Mouse (Mus musculus) cerebral cortex, adult 2 months (tissue): ENCODE measurements around the gene Thtpa.

ENCODE experiments used
- WGBS: fragments of 180-500 bp; shearing (Covaris S2); methylation state at CpG from one replicate; pipeline ENCODE4 v1.1.7; 2018; 5-methylcytosine and 5-hydroxymethylcytosine counted together

Gene Thtpa

DNA sequence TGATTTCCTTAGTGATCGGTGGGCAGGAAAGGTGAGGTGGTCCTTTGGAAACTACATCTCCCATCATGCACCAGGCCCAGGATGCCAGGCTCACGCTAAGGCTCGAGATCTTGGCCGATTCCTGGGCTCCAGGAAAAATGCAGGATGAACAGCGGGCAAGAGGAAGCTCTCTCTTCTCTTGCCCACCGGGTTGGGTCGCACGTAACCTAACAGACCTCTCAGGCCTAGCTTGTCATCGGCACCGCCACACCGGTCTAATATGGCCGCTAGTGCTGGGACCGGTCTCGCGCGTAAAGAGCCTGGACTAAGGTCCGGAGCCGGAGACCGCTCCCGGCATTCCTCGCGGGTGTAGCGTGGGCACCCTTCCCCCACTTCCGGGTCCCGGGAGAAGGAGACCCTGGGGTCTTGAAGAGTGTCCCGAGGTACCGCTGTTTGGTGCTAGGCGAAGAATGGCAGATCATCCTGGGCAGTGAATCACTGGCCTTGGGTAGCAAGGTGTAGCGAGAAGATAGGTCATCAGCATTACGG lies at the start of gene Thtpa:
TSS of gene Thtpa (plus strand) at position 81 of the 528 bp plus-strand sequence.
- WGBS = 1% methylated on average over 30 of the region's 30 CpGs

GRCm38 (mm10) chr14:55047971-55048531 lies 46.5 kb upstream of the Thtpa start:
- 87% methylated on average over 2 of the region's 2 CpGs for WGBS

GRCm38 (mm10) chr14:55052496-55052895 lies 42.1 kb upstream of the Thtpa start:
- WGBS = 25% methylated on average over 9 of the region's 9 CpGs

DNA sequence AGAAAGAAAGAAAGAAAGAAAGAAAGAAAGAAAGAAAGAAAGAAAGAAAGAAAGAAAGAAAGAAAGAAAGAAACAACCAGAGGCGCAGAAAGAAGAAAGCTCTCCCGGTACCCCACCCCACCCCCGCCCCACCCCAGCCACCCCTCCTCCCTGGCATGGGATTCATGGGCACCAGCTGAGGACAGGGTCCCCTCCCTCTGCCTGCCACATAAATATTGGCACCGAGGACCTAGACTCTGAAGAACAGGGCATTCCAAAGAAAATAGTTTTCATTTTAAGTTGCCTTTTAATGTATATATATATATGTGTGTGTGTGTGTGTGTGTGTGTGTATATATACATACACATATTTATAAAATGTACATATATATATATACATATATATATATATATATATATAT lies 41.5 kb upstream of the Thtpa start:
- 16% methylated on average over 4 of the region's 4 CpGs for WGBS

- 20% methylated on average over 17 of the region's 17 CpGs for WGBS
These were observed 40.8 kb upstream of the Thtpa start for GRCm38 (mm10) chr14:55053708-55054190.

DNA sequence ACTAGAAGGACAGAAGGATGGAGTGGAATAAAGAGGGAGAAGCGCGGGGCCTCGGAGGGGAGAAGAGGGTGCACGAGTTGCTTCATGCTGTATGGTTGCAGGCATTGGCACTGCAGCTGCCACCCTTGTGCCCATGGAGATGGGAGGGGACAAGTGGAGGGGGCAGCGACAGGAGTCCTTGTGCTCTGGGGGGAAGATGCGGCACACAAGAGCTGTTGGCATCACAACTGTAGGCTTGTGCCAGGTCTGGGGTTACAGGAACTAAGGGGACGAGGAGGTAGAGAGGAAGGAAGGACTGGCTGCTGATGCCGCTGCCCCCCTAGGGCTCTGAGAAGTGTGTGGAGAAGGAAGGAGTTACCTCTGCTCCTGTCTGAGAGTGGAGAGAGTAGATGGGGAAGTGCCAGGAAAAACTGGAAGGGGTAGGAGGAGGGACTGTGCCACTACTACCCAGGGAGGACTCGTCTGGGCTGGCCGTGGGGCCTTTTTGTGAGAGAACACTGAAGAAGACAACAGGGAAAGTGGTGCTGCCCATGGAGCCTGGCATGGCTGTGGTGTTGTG lies 40.3 kb upstream of the Thtpa start:
- 30% methylated on average over 10 of the region's 10 CpGs for WGBS

GRCm38 (mm10) chr14:55055167-55055834 lies 39.3 kb upstream of the Thtpa start:
- WGBS = 22% methylated on average over 11 of the region's 11 CpGs

DNA sequence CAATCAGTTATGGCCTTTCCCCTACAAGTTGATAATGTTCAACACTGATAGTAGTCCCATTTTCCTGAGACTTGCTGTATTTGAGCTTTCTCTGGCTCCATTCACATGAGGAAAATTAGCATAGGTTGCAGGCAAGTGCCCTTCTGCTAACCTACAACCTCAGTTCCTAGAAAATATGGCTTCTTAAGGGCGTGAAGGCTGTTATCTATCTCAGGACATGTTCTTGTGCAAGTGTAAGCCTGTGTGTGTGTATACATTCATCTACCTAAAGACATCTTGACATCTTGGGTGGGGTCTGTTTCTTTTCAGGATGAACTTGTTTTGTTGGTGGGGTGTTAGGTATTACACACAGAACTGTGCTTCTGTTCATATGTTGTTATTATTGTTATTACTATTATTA lies 35.6 kb upstream of the Thtpa start:
- 97% methylated on average over 1 of the region's 1 CpGs for WGBS

- WGBS = 60% methylated on average over 5 of the region's 5 CpGs
These were observed 34.7 kb upstream of the Thtpa start for GRCm38 (mm10) chr14:55059931-55060330.

DNA sequence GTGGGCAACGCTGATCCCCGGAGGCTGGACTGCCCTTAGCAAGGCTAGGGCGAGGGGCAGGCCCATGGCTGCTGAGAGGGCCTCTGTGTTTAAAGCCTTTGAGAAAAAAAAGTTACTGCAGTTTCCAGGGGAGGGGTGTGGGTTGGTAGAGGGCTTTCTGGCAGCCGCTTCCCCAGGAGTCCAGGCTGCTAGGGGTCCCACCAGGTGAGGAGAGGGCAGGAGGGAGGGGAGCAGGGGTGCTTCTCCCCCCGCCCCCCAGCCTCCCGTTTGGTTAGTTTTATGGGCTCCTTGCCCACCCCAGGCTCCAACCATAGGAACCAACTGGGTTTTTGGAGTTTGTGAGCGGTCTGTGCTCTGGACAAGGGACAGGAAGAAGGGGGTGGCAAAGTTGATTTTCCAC lies 32.7 kb upstream of the Thtpa start:
- 50% methylated on average over 7 of the region's 7 CpGs for WGBS

DNA sequence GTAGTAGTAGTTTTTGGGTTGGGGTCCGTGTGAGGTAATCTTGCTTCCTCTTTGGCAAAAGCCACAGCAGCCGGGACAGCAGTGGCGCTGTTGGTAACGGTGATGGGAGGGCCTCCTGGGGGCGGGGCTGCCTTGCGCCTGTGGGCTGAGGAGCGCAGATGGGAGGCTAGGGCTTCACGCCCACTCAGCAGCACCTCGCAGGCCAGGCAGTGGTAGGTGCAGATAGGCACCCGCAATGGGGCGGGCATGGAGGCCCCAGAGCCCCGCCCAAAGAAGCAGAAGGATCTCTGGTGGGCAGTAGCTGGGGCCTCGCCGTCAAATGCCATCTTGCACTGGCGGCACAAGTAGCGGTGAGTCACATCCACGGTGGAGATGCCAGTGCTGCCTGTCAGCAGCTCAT lies 32.0 kb upstream of the Thtpa start:
- 18% methylated on average over 17 of the region's 17 CpGs for WGBS

DNA sequence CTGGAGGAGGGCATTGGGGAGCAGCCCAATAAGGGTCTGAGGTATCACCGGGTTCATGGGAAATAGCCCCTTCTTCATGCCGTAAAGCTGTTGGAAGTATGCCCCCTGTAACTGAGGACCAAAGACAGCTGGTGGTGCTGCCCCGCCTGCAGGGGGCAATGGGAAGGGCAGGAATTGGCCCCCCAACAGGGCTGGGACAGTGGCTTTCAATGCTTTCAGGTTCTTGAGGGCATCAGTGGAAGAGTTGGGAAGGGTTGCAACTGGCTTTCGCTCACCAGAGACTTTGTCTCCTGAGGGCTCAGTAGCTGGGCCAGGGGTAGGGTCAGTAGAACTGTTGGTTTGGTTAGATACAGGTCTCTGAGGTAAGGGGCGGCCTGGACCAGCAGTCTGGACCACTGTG lies 31.5 kb upstream of the Thtpa start:
- WGBS = 84% methylated on average over 5 of the region's 5 CpGs

GRCm38 (mm10) chr14:55063581-55064381 lies 30.8 kb upstream of the Thtpa start:
- WGBS = 69% methylated on average over 22 of the region's 22 CpGs

- 74% methylated on average over 35 of the region's 35 CpGs for WGBS
These were observed 29.9 kb upstream of the Thtpa start for GRCm38 (mm10) chr14:55064481-55065370.

DNA sequence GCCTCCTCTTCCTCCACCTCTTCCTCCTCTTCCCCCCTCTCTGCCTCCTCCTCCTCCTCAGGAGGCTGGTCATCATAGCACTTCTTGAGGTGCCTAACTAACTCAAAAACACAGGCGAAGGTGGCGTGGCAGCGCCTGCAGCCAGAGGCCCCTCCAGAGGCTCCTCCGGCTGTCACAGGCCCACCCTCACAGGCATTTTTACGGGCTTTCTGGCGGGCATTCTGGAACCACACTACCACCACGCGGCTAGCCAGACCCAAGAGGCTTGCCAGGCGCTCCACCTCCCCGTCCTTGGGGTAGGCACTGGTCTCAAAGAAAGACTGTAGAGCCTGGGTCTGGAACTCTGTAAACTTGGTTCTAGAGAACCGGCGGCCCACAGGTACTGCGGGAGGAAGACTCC lies 29.2 kb upstream of the Thtpa start:
- 72% methylated on average over 13 of the region's 13 CpGs for WGBS

GRCm38 (mm10) chr14:55066042-55066441 lies 28.5 kb upstream of the Thtpa start:
- WGBS = 54% methylated on average over 8 of the region's 8 CpGs

DNA sequence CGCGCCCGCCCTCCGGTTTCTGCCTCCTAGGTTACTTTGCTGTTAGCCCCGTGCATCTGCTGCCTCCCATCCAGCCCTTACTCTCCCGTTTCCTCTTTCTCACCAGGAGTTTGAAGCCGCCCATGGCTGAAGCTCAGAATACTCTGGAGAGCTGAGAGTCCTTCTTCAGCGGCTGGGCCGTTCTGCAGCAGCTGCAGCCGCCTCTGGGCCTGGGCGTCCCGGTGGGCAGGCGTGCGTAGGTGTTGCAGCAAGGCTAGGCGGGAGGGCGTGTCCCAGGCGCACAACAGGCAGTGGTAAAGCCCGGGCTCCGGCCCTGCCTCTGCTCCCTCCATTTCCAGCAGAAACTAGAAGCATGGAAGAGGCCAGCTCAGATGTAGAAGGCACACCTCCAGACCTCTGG lies 22.8 kb upstream of the Thtpa start:
- 36% methylated on average over 19 of the region's 19 CpGs for WGBS

GRCm38 (mm10) chr14:55074416-55074815 lies 20.2 kb upstream of the Thtpa start:
- 86% methylated on average over 12 of the region's 12 CpGs for WGBS

GRCm38 (mm10) chr14:55076224-55076623 lies 18.4 kb upstream of the Thtpa start:
- WGBS = 13% methylated on average over 6 of the region's 6 CpGs

- 70% methylated on average over 3 of the region's 3 CpGs for WGBS
These were observed 17.6 kb upstream of the Thtpa start for GRCm38 (mm10) chr14:55076956-55077355.
